Mouse (Mus musculus) myocyte (in vitro differentiated cells): Measurements from ENCODE around the gene Serpine1.

Source experiments
- MAX ChIP-seq: IDR thresholded peaks from one replicate; pipeline ENCODE4 v1.6.1; 2011; ENCODE audit warnings: low read depth, mild to moderate bottlenecking, control low read depth
- POLR2A ChIP-seq: IDR thresholded peaks from one replicate; pipeline ENCODE4 v1.6.1; 2011; ENCODE audit warnings: low read depth, mild to moderate bottlenecking, control low read depth, moderate library complexity; ENCODE audit not compliant: insufficient read length
- POLR2AphosphoS2 ChIP-seq: IDR thresholded peaks from one replicate; pipeline ENCODE4 v1.6.1; 2011; ENCODE audit warnings: low read depth, control low read depth; ENCODE audit not compliant: insufficient read length
- SRF ChIP-seq: IDR thresholded peaks from one replicate; pipeline ENCODE4 v1.6.1; 2011; ENCODE audit warnings: low read depth; ENCODE audit not compliant: control insufficient read depth, insufficient read length
- TCF12 ChIP-seq: IDR thresholded peaks from one replicate; pipeline ENCODE4 v1.6.1; 2011; ENCODE audit warnings: mild to moderate bottlenecking, control low read depth; ENCODE audit not compliant: poor library complexity, insufficient read depth, severe bottlenecking
- USF1 ChIP-seq: IDR thresholded peaks from one replicate; pipeline ENCODE4 v1.6.1; 2011; ENCODE audit warnings: low read depth, mild to moderate bottlenecking, control low read depth, moderate library complexity

- no peak for TF ChIP-seq MAX
- no peak for TF ChIP-seq POLR2A
- no peak for TF ChIP-seq SRF
- no peak for TF ChIP-seq POLR2AphosphoS2
- TF ChIP-seq USF1 = no peak
- no peak for TF ChIP-seq TCF12
Measured at GRCm38 (mm10) chr5:137070881-137071605, 1.0 kb downstream of the Serpine1 start.
